Mouse (Mus musculus) embryonic fibroblast, embryonic 13.5 days (primary cell): Measurements from ENCODE around the gene Ryr1.

ENCODE experiments used
- CTCF ChIP-seq: IDR thresholded peaks from 2 replicates; pipeline ENCODE4 v1.5.1; 2011; ENCODE audit warnings: mild to moderate bottlenecking, control low read depth, low read length, moderate library complexity, borderline replicate concordance; ENCODE audit not compliant: insufficient read depth
- POLR2A ChIP-seq: IDR thresholded peaks from 2 replicates; pipeline ENCODE4 v1.6.1; 2011; ENCODE audit warnings: low read depth, mild to moderate bottlenecking, control low read depth, low read length, moderate library complexity

GRCm38 (mm10) chr7:28973025-28973424 lies 152.0 kb downstream of the Ryr1 start:
- TF ChIP-seq CTCF, result no peak
- no peak for TF ChIP-seq POLR2A
